Mouse (Mus musculus) stomach, postnatal 0 days (tissue): ENCODE data around the gene Pdss2. TPM values are rescaled to one million over a fixed set of nuclear protein-coding genes. Genes with fewer than 3 reads are reported as not detected.

Source experiments
- ATAC-seq: fragments of 200-750 bp; cut with Nextera tagmentation; 2 replicates; pipeline ENCODE4 v1.8.0; 2017; ENCODE audit not compliant: low FRiP score, low TSS enrichment
- DNase-seq: peaks from one replicate; pipeline ENCODE4 v3.0.0-alpha.2; 2016; ENCODE audit warnings: low spot score
- H3K27ac ChIP-seq: fragments of 300-500 bp; sonication (generic); replicated peaks from 2 replicates; pipeline ENCODE4 v1.5.1; 2014; ENCODE audit warnings: mild to moderate bottlenecking, control low read depth
- H3K27me3 ChIP-seq: fragments of 300-500 bp; sonication (generic); 2 replicates; pipeline ENCODE4 v1.6.1; 2014; ENCODE audit warnings: low read length; ENCODE audit not compliant: control insufficient read depth, insufficient read depth
- H3K36me3 ChIP-seq: fragments of 300-500 bp; sonication (generic); 2 replicates; pipeline ENCODE4 v1.6.1; 2014; ENCODE audit warnings: low read length, mixed read lengths; ENCODE audit not compliant: control insufficient read depth, insufficient read depth
- H3K4me1 ChIP-seq: fragments of 300-500 bp; sonication (generic); replicated peaks from 2 replicates; pipeline ENCODE4 v1.6.1; 2014; ENCODE audit warnings: antibody characterized with exemption; ENCODE audit not compliant: control insufficient read depth, insufficient read depth
- H3K4me2 ChIP-seq: fragments of 300-500 bp; sonication (generic); replicated peaks from 2 replicates; pipeline ENCODE4 v1.6.1; 2014; ENCODE audit warnings: low read depth, mild to moderate bottlenecking, control low read depth, moderate library complexity
- H3K4me3 ChIP-seq: fragments of 300-500 bp; sonication (generic); 2 replicates; pipeline ENCODE4 v1.5.1; 2014; ENCODE audit warnings: low read depth, low read length, control low read depth
- H3K9ac ChIP-seq: fragments of 300-500 bp; sonication (generic); 2 replicates; pipeline ENCODE4 v1.6.1; 2014; ENCODE audit warnings: mild to moderate bottlenecking, low read length, control low read depth, mixed read lengths
- H3K9me3 ChIP-seq: fragments of 300-500 bp; sonication (generic); 2 replicates; pipeline ENCODE4 v1.6.1; 2016; ENCODE audit warnings: low read length; ENCODE audit not compliant: control insufficient read depth
- CTCF ChIP-seq: IDR thresholded peaks from 2 replicates; pipeline ENCODE4 v1.5.1; 2016; ENCODE audit warnings: antibody characterized with exemption, low read depth, mild to moderate bottlenecking, moderate library complexity
- EP300 ChIP-seq: optimal IDR thresholded peaks from 2 replicates; pipeline ENCODE3; 2016; ENCODE audit warnings: antibody characterized with exemption
- WGBS: fragments of 180-500 bp; shearing (Covaris S2); extraction: QIAGEN DNeasy Blood & Tissue Kit; methylation state at CpG from one replicate; pipeline ENCODE4 v1.1.7; 2014; 5-methylcytosine and 5-hydroxymethylcytosine counted together
- polyA plus RNA-seq: library from polyadenylated mRNA; unstranded; fragments of >200 nt; fragmentation: Nextera tagmentation; extraction: Ambion mirVana; gene quantifications from 2 replicates; pipeline ENCODE4 v1.2.1, GENCODE M21; 2015

Pdss2 gene
- polyA plus RNA-seq, 1 experiment from 2014 or later: 6.2 TPM

- Histone ChIP-seq H3K27ac (no peak overlapping the region), H3K9ac (no peak overlapping the region), H3K27me3 (no peaks in the 10 kb centered on the region), H3K4me2 (no peak overlapping the region), H3K36me3 (no peaks in the 10 kb centered on the region), H3K9me3 (no peaks in the 10 kb centered on the region), H3K4me3 (no peak overlapping the region), H3K4me1 (no peaks in the 10 kb centered on the region)
- DNase-seq (no peak), ATAC-seq (no peak)
- TF ChIP-seq CTCF (no peak), EP300 (no peak)
- 89% methylated on average over 2 of the region's 2 CpGs for WGBS
These were observed 115.8 kb downstream of the Pdss2 start for GRCm38 (mm10) chr10:43337110-43337509.

GRCm38 (mm10) chr10:43339811-43340210 lies 118.5 kb downstream of the Pdss2 start:
- no peak overlapping the region for H3K9ac ChIP-seq
- H3K4me2 ChIP-seq: no peak overlapping the region
- 60% methylated on average over 10 of the region's 10 CpGs for WGBS
- H3K4me3 ChIP-seq: no peak overlapping the region
- no peak overlapping the region for H3K27ac ChIP-seq
- H3K27me3 ChIP-seq: no peaks in the 10 kb centered on the region
- no peaks in the 10 kb centered on the region for H3K4me1 ChIP-seq
- no peaks in the 10 kb centered on the region for H3K9me3 ChIP-seq
- DNase-seq (no peak), ATAC-seq (no peak)
- no peaks in the 10 kb centered on the region for H3K36me3 ChIP-seq
- TF ChIP-seq EP300: no peak
- no peak for TF ChIP-seq CTCF

- ATAC-seq (no peak), DNase-seq (no peak)
- H3K36me3 ChIP-seq: no peaks in the 10 kb centered on the region
- H3K4me1 ChIP-seq: no peaks in the 10 kb centered on the region
- no peaks in the 10 kb centered on the region for H3K9me3 ChIP-seq
- H3K4me3 ChIP-seq: no peak overlapping the region
- WGBS: 75% methylated on average over 2 of the region's 2 CpGs
- no peaks in the 10 kb centered on the region for H3K27me3 ChIP-seq
- no peak overlapping the region for H3K9ac ChIP-seq
- TF ChIP-seq EP300 (no peak), CTCF (no peak)
- H3K27ac ChIP-seq: no peak overlapping the region
- no peak overlapping the region for H3K4me2 ChIP-seq
These were observed 128.4 kb downstream of the Pdss2 start for GRCm38 (mm10) chr10:43349718-43350117.

DNA sequence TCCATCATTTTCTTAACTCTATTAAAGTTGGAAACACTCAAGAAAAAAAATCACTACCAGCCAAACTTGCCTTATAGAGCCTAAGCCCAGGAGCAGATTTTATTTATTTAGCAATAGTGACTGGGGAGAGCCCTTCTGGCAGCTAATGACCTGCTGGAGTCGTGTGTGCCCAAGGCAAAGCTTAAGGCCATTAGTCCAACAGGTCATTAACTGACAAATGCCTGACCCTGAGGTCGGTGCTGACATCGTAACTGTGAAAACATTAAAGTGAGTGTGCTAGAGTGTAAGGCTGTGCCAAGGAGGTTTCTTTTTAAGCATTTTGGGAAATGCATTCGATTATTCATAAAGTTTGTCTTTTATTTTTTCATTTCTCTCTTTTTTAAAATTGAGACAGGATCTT lies 136.6 kb downstream of the Pdss2 start:
- no peak overlapping the region for H3K9ac ChIP-seq
- no peak overlapping the region for H3K4me2 ChIP-seq
- no peaks in the 10 kb centered on the region for H3K4me1 ChIP-seq
- H3K27me3 ChIP-seq: no peaks in the 10 kb centered on the region
- H3K27ac ChIP-seq: no peak overlapping the region
- 47% methylated on average over 4 of the region's 4 CpGs for WGBS
- TF ChIP-seq CTCF (no peak), EP300 (no peak)
- H3K9me3 ChIP-seq: no peaks in the 10 kb centered on the region
- DNase-seq: no peak
- no peak overlapping the region for H3K4me3 ChIP-seq
- H3K36me3 ChIP-seq: no peaks in the 10 kb centered on the region
- ATAC-seq: no peak

- Histone ChIP-seq H3K4me3 (no peak overlapping the region), H3K4me2 (no peak overlapping the region), H3K36me3 (no peaks in the 10 kb centered on the region), H3K4me1 (no peaks in the 10 kb centered on the region), H3K27ac (no peak overlapping the region), H3K27me3 (no peaks in the 10 kb centered on the region), H3K9ac (no peak overlapping the region), H3K9me3 (no peaks in the 10 kb centered on the region)
- 89% methylated on average over 6 of the region's 6 CpGs for WGBS
- ATAC-seq (no peak), DNase-seq (no peak)
- TF ChIP-seq CTCF (no peak), EP300 (no peak)
These were observed 141.7 kb downstream of the Pdss2 start for GRCm38 (mm10) chr10:43362947-43363346.

- TF ChIP-seq EP300 (no peak), CTCF (no peak)
- Histone ChIP-seq H3K36me3 (no peaks in the 10 kb centered on the region), H3K27ac (no peak overlapping the region), H3K9me3 (no peaks in the 10 kb centered on the region), H3K4me2 (no peak overlapping the region), H3K27me3 (no peaks in the 10 kb centered on the region), H3K4me1 (no peaks in the 10 kb centered on the region), H3K9ac (no peak overlapping the region), H3K4me3 (no peak overlapping the region)
- no peak for ATAC-seq
- no peak for DNase-seq
- 92% methylated on average over 5 of the region's 5 CpGs for WGBS
These were observed 142.2 kb downstream of the Pdss2 start for GRCm38 (mm10) chr10:43363431-43363851.
